Mouse (Mus musculus) kidney, embryonic 14.5 days (tissue): ENCODE results near the gene Fam162a. TPM values are rescaled to one million over a fixed set of nuclear protein-coding genes. Genes with fewer than 3 reads are reported as not detected.
"Not testable (repeated sequence)": the region's sequence is repeated elsewhere in the genome, so short reads cannot be mapped to it uniquely, and the experiment has no call there.

Experiments used
- ATAC-seq: fragments of 200-750 bp; cut with Nextera tagmentation; 2 replicates; pipeline ENCODE4 v1.8.0; 2017; ENCODE audit warnings: moderate number of reproducible peaks, mild to moderate bottlenecking, moderate TSS enrichment, moderate library complexity; ENCODE audit not compliant: low FRiP score, low TSS enrichment
- H3K27ac ChIP-seq: fragments of 300-500 bp; sonication (generic); 2 replicates; pipeline ENCODE4 v1.5.1; 2014; ENCODE audit warnings: low read depth, mild to moderate bottlenecking, low read length, moderate library complexity, mixed read lengths
- H3K27me3 ChIP-seq: fragments of 300-500 bp; sonication (generic); 2 replicates; pipeline ENCODE4 v1.6.1; 2014; ENCODE audit warnings: mild to moderate bottlenecking, low read length; ENCODE audit not compliant: control insufficient read depth, insufficient read depth
- H3K36me3 ChIP-seq: fragments of 300-500 bp; sonication (generic); 2 replicates; pipeline ENCODE4 v1.6.1; 2014; ENCODE audit warnings: low read length, mixed read lengths; ENCODE audit not compliant: control insufficient read depth, insufficient read depth
- H3K4me1 ChIP-seq: fragments of 300-500 bp; sonication (generic); 2 replicates; pipeline ENCODE4 v1.6.1; 2014; ENCODE audit warnings: low read length, mixed read lengths; ENCODE audit not compliant: control insufficient read depth, insufficient read depth
- H3K4me2 ChIP-seq: fragments of 300-500 bp; sonication (generic); replicated peaks from 2 replicates; pipeline ENCODE4 v1.6.1; 2014; ENCODE audit warnings: low read depth, mild to moderate bottlenecking, low read length
- H3K4me3 ChIP-seq: fragments of 300-500 bp; sonication (generic); 2 replicates; pipeline ENCODE4 v1.5.1; 2014; ENCODE audit warnings: mild to moderate bottlenecking, low read length
- H3K9ac ChIP-seq: fragments of 300-500 bp; sonication (generic); 2 replicates; pipeline ENCODE4 v1.6.1; 2014; ENCODE audit warnings: low read depth, mild to moderate bottlenecking, low read length, moderate library complexity
- H3K9me3 ChIP-seq: fragments of 300-500 bp; sonication (generic); 2 replicates; pipeline ENCODE4 v1.6.1; 2016; ENCODE audit warnings: low read length; ENCODE audit not compliant: control insufficient read depth
- WGBS: fragments of 180-500 bp; shearing (Covaris S2); extraction: QIAGEN DNeasy Blood & Tissue Kit; methylation state at CpG from one replicate; pipeline ENCODE4 v1.1.7; 2014; 5-methylcytosine and 5-hydroxymethylcytosine counted together
- polyA plus RNA-seq: library from polyadenylated mRNA; unstranded; fragments of >200 nt; fragmentation: Nextera tagmentation; extraction: Ambion mirVana; gene quantifications from 2 replicates; pipeline ENCODE4 v1.2.1, GENCODE M21; 2014

Gene Fam162a
- polyA plus RNA-seq = 283 and 349 TPM in 2 replicates

GRCm38 (mm10) chr16:36071450-36072379, at the start of gene Fam162a, which contains the start of gene Ccdc58:
Gene Fam162a (minus strand): TSS chr16:36071594.
Gene Ccdc58 (plus strand): TSS chr16:36071685.
- ATAC-seq = peak; percentile 95
- H3K36me3 ChIP-seq = peaks cover 12% of the 10 kb centered on the region; the same call in 1 of the 2 replicates
- peak within 1 kb of the TSS; percentile 83 for H3K4me3 ChIP-seq
- H3K9me3 ChIP-seq = no peaks in the 10 kb centered on the region
- H3K4me2 ChIP-seq = peak within 1 kb of the TSS; percentile 70
- peak within 1 kb of the TSS; percentile 82 for H3K9ac ChIP-seq
- peak within 1 kb of the TSS; percentile 98 for H3K27ac ChIP-seq
- WGBS = under 1% methylated on average over 72 of the region's 81 CpGs
- peaks cover 20% of the 10 kb centered on the region for H3K4me1 ChIP-seq
- H3K27me3 ChIP-seq = no peaks in the 10 kb centered on the region

- not testable (repeated sequence) for ATAC-seq, H3K27ac ChIP-seq, H3K9me3 ChIP-seq, H3K4me2 ChIP-seq, H3K4me1 ChIP-seq, H3K27me3 ChIP-seq, H3K9ac ChIP-seq, H3K36me3 ChIP-seq, H3K4me3 ChIP-seq
- 90% methylated on average over 6 of the region's 6 CpGs for WGBS
These were observed 44.4 kb upstream of the Fam162a start for GRCm38 (mm10) chr16:36115751-36116150.

- not testable (repeated sequence) for H3K27me3 ChIP-seq, H3K4me2 ChIP-seq, ATAC-seq, H3K4me1 ChIP-seq, H3K36me3 ChIP-seq, H3K9me3 ChIP-seq, H3K4me3 ChIP-seq, H3K27ac ChIP-seq, H3K9ac ChIP-seq
These were observed 40.1 kb upstream of the Fam162a start for GRCm38 (mm10) chr16:36111486-36111885.

GRCm38 (mm10) chr16:36102211-36102610, 30.8 kb upstream of the Fam162a start:
- Histone ChIP-seq H3K4me3 (no peak overlapping the region), H3K9me3 (0 out of 2 replicates have a peak, but pooled peaks cover 4% of the 10 kb centered on the region), H3K27me3 (no peaks in the 10 kb centered on the region), H3K27ac (no peak overlapping the region), H3K4me2 (no peak overlapping the region), H3K36me3 (no peaks in the 10 kb centered on the region), H3K4me1 (no peaks in the 10 kb centered on the region), H3K9ac (no peak overlapping the region)
- ATAC-seq = no peak
- 87% methylated on average over 1 of the region's 1 CpGs for WGBS

GRCm38 (mm10) chr16:36101526-36101925, 30.1 kb upstream of the Fam162a start:
- 84% methylated on average over 1 of the region's 1 CpGs for WGBS
- ATAC-seq = no peak
- Histone ChIP-seq H3K27me3 (no peaks in the 10 kb centered on the region), H3K4me1 (no peaks in the 10 kb centered on the region), H3K4me3 (no peak overlapping the region), H3K36me3 (no peaks in the 10 kb centered on the region), H3K9me3 (0 out of 2 replicates have a peak, but pooled peaks cover 4% of the 10 kb centered on the region), H3K4me2 (no peak overlapping the region), H3K27ac (no peak overlapping the region), H3K9ac (no peak overlapping the region)

GRCm38 (mm10) chr16:36097813-36098499, 26.6 kb upstream of the Fam162a start:
- not testable (repeated sequence) for H3K9me3 ChIP-seq, ATAC-seq, H3K4me1 ChIP-seq, H3K27ac ChIP-seq, H3K4me2 ChIP-seq, H3K4me3 ChIP-seq, H3K9ac ChIP-seq, H3K36me3 ChIP-seq, H3K27me3 ChIP-seq
- 92% methylated on average over 12 of the region's 12 CpGs for WGBS

- Histone ChIP-seq H3K4me1 (no peaks in the 10 kb centered on the region), H3K4me3 (no peak overlapping the region), H3K36me3 (peaks cover 15% of the 10 kb centered on the region), H3K27ac (no peak overlapping the region), H3K27me3 (no peaks in the 10 kb centered on the region), H3K9me3 (no peaks in the 10 kb centered on the region), H3K9ac (no peak overlapping the region), H3K4me2 (no peak overlapping the region)
- 93% methylated on average over 3 of the region's 3 CpGs for WGBS
- ATAC-seq = no peak
These were observed 22.7 kb upstream of the Fam162a start for GRCm38 (mm10) chr16:36094079-36094478.

GRCm38 (mm10) chr16:36090785-36091509, 19.6 kb upstream of the Fam162a start:
- Histone ChIP-seq H3K27me3 (no peaks in the 10 kb centered on the region), H3K27ac (no peak overlapping the region), H3K4me1 (no peaks in the 10 kb centered on the region), H3K9me3 (no peaks in the 10 kb centered on the region), H3K4me3 (no peak overlapping the region), H3K36me3 (peaks cover 30% of the 10 kb centered on the region), H3K4me2 (no peak overlapping the region), H3K9ac (no peak overlapping the region)
- 91% methylated on average over 11 of the region's 11 CpGs for WGBS
- ATAC-seq = no peak
